Mouse (Mus musculus): ENCODE data around the gene Cdon.

The Cdon gene

DNA sequence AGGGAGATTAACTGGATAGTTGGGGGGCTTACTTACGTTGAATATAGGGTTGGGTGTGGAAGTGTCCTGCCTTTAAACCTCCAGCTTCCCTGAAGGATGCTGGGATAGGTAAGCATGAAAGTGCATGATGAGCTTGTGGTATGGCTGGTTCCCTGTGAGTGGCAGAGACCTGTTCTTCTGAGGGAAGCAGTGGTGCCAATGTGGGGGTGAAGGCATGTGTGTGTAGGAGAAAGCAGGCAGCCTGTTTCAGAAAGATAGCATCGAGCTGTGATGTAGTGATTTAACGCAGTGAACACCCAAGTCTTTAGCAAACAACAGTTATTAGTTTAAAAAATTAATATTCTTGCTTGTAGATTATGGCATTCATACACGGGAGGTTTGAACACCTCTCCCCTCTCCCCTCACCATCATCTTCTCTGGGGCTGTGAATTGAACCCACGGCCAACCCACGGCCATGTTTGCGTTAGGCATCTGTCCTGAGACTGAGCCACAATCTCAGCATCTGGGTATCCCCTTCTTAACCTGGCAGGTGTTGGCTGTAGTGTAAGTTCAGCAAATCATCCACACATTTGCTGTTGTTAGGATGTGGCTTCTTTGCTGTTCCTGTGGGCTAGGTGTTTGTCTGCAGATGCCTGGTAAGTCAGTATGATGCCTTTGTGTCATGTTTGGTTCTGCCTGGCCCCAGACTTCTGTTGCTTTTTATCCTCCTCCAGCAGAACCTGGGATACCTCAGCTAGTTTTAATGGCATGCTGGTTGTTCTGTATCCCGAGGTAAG, 17.5 kb downstream of the Cdon start:
- DNase-seq (ENCODE audit: low spot score), result no peak

DNA sequence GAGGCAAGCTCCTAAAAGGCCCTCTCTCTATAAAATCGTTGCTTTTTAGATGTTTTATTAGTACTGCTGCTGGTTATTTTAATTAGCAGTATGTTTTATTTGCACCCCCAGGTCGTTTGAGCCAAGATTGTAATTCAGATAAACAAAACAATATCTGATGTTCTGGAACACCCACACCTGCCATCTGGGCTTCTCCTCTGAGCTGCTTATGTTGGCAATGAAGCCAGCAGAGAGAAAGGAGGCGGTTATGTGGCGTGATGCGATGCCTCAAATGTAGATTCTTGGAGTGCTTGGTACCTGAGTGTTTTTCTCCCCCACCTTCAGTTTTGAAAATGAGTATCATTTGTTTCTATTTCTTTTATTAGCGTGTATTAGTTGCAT, 18.1 kb downstream of the Cdon start:
- no peak for DNase-seq (ENCODE audit: low spot score)

DNA sequence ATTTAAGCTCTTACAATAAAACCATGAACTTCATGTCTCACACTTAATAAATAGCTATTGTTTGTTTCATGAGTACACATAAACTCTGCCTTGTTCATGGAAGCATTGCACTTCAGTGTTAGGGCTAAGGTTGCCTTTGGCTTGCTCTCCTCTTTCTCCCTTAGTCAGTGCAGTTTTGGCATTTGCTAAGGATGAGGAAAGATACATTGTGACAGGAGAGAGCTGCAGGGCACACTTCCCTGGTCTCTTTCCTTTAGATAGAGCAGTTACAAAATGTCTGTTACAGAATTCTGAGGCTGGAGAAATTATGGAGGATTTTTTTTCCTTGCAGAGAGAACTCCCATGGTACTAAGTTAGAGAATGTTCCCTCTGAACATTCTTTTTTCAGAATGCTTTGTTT, 18.8 kb downstream of the Cdon start:
- no peak for DNase-seq (ENCODE audit: low spot score)

DNA sequence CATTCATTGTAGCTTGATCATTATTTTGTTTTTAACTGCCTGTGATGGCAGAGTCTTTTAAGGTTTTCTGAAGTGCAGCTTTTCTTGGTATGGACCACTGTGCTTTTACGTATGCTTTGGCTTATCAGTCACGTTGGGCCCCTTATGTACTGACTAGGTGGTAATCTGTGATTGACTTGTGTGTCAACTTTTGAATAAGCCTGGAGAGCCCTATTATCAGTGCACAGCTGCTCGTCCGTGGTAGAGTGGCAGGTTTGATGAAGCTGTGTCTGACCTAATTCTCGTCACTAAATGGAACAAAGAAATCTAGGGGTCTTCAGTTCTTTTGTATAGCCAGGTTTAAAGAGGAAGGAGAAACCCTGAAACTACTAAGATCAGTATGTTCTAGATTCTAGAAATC, 21.5 kb downstream of the Cdon start:
- no peak for DNase-seq (ENCODE audit: low spot score)

DNA sequence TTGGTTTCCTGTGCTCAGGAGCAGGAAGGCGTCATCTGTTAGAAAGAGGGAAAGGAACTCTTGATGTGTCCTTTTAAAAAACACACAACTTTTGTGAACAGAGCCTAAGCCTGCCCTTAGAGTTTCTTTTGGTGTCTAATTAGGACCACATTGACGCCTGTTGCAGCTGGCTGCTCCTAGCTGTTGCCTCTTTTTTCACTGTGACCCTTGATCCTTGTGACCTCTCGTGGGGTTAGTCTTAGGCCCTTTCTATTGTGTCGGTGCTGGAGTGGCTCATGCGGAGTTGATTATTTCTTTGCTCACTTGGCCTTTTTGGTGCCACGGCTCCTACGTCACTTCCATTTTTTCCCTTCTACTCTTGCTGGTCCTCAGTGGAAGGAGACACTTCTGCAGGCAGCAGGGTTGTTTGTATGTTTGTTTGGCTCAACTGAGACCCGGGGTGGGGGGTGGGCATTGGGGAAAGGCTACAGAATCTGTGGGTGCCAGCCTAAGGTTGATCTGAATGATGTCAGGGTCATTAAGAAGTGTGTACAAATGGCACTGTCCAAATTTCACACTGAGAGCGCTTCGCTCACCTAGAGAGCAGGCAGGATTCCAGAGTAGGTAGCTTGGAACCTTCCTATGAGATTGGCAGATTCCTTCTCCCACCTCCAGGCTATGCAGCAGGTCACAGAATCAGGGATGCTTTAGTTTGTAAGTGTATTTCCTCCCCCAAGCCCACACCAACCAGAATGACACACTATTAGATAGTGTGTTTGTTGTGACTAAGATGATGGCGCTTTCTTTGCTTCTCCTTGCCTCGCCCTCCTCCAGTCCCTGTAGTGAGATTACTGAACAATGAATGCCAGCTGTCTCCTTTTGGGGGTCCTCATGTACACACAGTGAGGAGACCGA, 22.9 kb downstream of the Cdon start:
- peak; percentile 71 for DNase-seq (ENCODE audit: low spot score)

DNA sequence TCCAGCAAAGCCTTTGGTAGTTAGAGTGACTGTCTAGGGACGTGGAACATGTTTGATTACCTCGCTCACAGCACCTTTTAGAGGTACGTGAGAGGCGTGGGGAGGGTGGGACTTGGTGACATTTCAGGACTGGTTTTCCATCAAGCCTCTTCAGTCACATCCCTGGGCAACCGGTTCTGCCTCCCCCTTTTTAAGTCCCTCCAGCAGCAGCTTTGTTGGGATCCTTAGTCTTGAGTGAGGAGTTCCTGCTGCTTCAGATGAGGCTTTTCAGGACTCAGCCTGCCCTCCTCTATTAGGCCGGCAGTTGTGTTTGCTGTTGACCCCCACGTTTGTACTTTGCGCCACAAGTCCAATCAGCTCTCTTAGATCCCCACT, 23.6 kb downstream of the Cdon start:
- DNase-seq (ENCODE audit: low spot score), result no peak

DNA sequence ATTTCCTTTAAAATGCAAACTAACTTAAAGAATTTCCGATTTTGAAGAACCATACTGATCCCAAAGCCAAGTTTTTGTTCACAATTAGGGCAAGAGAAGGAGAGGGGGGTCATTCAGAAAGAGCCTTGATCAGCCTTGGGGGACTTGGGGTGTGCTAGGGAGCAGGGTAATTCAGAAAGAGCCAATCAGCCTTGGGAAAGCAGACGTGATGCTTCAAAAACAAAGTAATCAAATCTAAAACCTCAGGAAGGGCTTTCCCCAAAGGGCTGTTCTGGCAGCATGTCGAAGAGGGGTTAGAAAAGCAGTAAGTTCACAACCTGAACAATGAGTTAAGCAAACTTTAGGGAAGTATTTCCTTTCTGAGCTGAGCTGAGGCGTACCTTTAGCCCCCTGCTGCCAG, 26.0 kb downstream of the Cdon start:
- DNase-seq (ENCODE audit: low spot score), result no peak

DNA sequence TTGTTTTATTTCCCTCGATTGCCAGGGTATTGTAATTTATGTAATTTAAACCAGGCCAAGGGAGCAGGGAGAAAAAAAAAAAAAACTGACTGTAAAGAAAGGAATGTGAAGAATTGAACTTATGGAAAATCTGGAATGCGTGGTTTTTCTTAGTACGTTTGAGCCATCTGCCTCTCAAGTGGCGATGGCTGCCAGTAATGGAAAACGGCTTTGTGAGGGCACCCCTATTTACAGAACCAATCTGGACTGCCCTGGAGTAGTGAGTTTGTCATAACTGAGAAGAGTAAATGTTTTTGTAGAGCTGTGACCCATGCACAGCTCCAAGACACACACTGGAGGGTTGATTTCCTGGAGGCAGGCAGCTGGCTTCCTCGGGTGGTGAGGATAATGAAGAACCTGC, 32.4 kb downstream of the Cdon start:
- no peak for DNase-seq (ENCODE audit: low spot score)

DNA sequence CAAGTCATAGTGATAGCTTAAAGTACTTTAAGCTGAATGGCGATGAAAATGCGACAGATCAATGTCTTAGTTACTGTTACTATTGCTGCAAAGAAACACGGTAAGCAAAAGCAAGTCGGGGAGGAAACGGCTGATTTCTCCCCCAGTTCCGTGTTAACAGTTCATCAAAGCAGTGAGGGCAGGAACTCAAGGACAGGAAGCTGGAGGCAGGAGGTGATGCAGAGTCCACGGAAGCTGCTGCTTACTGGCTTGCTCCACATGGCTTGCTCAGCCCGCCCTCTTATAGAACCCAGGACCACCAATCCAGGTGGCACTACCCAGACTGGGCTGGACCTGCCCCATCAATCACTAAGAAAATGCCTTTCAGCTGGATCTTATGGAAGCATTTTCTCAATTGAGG, 38.7 kb downstream of the Cdon start:
- DNase-seq (ENCODE audit: low spot score), result no peak

DNA sequence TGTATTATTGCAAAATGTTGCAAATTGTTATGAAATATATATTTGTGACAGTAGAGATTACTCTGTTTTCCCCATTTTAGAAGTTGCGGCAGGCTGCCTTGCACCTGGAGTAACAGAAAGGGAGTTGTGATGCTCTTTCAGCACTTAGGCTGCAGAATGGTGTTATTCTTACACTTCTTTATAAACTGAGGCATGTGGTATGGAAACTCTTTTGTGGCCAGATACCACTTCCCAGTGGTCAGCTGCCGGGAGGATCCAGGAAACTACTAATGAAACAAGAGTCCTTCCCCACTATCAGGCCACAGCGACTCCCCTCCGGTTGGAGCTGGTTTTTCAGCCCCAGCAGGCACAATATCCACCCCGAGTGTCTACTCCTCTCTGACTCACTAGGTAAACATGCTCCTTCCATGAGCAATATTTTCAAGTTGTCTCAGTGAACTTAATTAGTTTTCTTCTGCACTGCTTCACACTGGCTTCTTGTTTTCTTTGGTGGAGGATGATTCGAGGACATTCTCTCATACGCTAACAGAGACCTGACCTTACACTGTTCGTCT, 46.4 kb downstream of the Cdon start:
- DNase-seq (ENCODE audit: low spot score), result peak; percentile 68

DNA sequence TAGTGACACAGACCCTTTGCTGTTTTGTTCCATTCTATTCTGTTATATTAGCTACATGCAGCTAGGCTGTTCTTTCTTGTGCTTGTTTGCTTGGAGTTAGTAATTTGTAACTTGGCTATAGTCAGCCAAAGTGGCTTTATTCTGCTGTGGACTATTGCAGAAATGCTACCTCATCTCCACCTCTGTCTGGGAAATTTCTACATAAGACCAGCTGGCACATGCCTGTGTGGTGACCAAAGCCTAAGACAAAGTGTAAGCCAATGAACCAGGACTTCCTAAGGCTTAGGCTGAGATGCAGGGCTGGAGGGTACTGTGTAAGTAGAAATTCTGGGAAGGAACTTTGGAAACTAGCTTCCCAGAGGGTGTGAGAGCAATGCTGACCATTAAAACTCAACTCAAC, 48.0 kb downstream of the Cdon start:
- DNase-seq (ENCODE audit: low spot score), result no peak

DNA sequence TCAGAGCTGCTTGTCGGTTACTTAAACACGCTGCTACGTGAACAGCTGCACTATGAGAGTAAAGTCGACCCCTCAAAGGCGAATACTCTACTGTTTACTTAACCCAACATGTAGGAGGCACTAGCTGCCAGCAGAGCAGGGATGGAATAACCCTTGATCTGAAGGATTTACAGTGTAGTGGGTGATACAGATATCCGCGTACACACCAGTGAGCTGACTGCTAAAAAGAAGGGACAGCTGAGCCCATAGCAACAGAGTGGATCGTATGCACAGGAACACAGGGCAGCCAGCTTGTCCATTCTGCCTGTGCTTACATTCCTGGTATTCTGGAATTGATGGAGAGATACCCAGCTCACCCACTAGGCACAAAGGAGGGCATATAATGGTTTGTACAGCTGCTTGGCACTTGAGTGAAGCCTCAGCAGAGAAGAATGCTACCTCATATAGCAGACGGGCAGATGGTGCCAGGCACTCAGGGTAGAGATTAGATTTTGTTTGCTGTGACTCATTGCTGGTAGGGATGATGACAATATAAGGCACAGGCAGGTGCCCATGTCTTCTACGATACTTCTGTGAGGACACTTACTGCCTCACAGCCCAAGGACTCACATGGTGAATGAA, 53.3 kb downstream of the Cdon start:
- no peak for DNase-seq (ENCODE audit: low spot score)

DNA sequence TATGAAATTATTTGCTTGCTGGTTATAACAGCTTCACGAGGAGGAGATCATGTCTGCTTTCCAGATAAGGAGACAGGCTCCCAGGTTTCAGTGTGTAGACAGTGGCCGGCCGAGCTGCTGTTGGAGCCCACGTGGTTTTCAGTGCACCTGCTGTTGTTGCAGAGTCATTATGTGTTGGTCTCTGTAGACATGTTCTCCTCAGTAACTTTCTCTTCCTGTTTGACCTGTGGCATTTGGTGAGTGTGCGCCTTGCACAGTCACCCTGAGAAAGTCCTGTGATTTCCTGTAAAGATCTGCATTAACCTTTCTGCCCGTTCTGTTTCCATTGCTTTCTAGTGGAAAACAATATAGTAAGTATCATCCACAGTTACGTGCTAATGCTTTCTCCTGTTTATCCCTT, 54.5 kb downstream of the Cdon start:
- no peak for DNase-seq (ENCODE audit: low spot score)

DNA sequence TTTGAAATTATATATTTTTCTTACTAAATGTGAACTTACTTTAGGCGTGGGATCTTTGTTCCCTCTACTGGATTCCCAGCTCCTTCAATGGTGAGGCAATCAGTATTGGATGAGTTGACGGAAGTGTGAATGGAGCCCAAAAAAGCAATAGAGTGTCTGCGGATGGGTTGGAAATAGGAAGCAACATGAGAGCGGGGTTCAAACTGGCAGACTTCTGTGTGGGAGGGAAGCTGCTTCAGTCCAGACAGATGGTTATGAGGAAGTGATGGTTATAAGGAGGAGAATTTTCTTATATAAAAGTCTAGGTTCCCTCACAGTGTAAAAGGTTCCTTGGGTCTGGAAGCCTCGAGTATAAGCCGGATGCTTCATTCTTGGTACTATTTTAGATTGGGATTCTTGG, 58.5 kb downstream of the Cdon start:
- no peak for DNase-seq (ENCODE audit: low spot score)

DNA sequence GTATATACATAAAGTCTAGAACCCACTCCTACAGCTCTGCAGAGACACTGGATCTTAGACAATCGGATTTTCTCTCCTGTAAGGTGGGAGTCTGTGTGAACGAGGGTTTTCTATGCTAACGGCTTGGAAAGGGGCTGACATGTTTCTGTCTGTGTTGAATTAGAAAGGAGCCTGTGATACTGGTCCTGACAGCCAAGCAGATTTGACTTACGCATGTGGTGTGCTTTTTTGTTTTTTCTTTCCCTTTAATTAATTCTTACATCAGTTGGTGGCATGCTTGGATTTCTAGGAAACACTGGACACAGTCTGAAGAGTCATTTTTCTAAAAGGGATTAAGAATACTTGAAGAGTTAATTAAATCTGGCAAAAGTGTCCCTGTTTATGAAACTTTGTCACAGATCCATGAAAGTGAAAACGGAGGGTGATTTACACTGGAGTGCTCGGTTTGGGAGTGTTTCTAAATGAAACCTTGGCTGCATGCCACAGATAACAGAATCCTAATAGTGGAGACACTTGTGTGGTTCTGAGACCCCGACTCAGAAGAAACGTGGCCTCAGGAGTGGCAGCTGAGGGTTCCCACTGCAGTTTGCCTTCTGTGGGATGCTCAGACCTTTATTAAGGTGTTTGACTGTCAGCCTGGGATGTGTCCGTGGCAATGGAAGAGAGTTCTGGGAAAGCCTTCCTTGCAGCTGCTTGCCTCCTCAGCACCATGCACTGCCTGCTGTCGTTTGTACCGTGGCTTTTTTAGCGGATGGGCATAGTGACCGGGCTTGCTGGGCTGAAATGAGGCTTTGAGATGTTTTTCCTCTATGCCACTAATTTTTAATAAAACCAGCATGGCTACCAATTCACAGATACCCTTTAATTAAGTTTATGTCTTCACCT, 61.3 kb downstream of the Cdon start:
- DNase-seq (ENCODE audit: low spot score), result no peak

DNA sequence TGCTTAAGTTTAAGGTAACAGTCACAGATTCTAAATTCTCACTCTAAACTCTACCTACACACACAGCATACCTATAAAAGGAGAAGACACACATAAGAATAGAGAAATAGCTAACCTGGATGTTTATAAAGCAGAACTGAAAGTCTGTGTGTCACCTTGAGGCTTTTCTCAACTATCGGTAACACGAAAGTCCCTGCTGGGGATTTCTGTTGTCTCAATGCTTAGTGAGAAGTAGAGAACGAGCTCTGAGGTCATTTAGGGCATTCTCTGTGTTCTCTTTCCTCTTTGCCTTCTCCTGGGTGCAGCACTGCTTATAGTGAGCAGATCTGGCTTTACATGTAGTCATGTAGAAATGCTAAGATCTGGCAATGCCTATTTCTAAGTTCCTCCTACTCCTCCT, 63.0 kb downstream of the Cdon start:
- DNase-seq (ENCODE audit: low spot score), result no peak

DNA sequence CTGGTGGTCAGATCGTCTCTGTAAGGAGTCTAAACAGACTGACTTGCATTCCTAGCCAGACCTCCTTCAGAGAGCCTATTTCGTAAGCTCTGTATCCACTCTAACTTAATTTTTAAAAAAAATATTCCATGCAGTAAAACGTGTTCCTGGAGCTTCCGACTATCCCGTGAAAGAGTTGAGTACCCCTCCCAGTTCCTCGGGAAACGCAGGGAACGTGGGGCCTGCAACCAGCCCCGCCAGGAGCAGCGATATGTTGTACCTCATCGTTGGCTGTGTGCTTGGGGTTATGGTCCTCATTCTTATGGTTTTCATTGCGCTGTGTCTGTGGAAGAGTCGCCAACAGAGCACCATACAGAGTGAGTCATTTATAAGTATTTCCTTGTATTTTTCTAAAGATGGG, 65.7 kb downstream of the Cdon start:
- no peak for DNase-seq (ENCODE audit: low spot score)

DNA sequence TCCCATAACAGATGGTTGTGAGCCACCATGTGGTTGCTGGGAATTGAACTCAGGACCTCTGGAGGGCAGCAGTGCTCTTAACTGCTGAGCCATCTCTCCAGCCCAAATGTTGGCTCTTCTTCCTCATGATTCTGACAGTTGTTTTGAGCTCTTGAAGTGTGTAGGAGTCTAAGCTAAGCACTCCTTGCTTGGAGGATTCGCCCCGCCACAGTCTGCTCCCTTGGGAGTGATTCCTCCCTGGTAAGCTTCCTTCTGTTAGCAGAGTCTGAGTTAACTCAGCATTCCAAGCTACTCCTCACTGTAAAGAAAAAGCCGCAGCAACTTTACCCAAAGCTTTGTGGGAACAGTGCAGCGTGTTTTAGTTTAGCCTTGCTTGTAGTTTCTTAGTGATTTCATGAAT, 67.6 kb downstream of the Cdon start:
- DNase-seq (ENCODE audit: low spot score), result no peak

DNA sequence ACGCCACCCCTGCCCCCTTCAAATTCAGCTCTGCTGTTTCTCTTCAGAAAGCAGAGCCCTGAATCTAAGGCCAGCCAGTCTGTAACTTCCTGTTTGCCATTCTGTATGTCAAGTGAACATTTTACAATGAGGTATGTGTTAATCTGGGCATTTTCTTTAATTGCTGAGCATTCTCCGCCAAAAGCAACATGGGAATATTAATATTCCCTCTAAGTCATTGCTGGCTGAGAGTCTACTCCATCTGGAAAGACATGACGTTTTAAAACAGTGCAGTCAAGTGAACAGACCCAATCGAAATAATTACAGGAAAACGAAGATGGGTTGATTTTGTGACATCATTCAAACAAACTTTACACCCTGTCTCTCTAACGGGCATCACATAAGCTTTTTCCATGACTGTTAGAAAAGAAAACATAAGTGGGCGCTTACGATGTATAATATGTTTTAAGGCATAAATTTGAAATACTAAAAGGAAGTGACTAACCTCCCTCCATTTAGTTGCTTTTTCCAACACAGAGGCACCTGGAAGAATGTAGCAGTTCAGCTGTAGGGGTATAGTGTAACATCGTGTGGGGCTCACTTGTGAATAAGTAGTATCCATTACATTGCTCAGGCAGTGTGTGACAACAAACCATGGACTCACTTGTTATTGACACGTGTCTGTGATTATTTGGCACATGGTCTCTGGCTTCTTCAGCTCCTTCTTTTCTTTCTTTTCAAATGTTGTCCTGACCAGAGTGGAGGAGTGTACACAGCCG, 70.4 kb downstream of the Cdon start:
- DNase-seq (ENCODE audit: low spot score), result no peak

DNA sequence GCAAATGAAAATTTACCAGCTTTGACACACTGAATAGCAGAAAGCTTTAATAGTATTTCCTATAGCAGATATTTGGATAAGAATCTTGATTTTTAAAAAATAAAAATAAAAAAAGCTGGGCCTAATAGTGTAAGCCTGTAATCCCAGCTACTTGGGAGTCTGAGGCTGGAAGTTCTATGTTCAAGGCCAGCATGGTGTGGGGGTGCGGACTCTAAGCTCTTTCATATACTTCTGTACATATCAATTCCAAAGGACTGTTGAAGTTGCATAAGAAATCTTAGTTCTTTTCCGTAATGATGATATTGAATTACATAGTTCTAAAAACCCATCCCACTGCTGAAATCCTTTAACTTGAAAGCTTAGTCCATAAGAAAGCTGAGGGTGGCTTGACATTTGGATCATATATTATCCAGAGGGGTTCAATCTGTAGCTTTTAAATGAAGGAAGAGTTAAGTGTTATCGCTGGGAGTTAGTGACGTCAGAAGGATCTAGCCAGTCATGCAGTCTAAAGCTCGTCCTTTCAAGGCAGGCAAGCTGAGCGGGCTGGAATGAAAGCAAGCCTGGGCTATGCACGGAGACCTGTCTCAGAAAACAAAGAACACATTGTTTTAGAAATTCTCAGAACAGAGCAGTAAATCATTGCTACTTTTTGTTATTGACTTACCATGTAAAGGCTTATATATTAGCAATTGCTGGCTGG, 72.3 kb downstream of the Cdon start:
- DNase-seq (ENCODE audit: low spot score), result peak; percentile 52

DNA sequence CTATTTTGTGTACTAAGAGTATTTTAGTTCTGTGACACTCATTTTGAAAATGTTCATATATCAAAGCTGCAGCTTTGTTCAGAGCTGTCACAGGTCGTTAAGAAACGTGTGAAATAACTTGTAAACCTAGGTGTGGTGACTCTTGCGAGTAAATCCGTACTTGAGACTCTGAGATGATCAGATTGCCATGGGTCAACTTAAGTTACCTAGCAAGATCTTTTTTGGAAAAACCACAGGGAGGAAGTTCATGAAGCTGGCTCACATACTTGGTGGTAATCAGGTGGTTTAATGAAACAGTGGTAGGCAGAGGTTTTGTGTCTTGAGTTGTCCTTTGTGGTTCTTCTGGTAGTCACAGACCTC, 72.8 kb downstream of the Cdon start:
- DNase-seq (ENCODE audit: low spot score), result no peak
